Mouse (Mus musculus) ovary, postnatal 14 days (tissue): ENCODE data around the gene Trim23.
"Not testable (repeated sequence)": the region's sequence is repeated elsewhere in the genome, so short reads cannot be mapped to it uniquely, and the experiment has no call there.

ENCODE experiments used
- DNase-seq: peaks from one replicate; pipeline ENCODE4 v3.0.0; 2022; ENCODE audit warnings: low spot score

Trim23 gene

GRCm38 (mm10) chr13:104178650-104179121, at the start of gene Trim23:
Gene Trim23 (plus strand): TSS chr13:104178797.
- peak; percentile 92 for DNase-seq

DNA sequence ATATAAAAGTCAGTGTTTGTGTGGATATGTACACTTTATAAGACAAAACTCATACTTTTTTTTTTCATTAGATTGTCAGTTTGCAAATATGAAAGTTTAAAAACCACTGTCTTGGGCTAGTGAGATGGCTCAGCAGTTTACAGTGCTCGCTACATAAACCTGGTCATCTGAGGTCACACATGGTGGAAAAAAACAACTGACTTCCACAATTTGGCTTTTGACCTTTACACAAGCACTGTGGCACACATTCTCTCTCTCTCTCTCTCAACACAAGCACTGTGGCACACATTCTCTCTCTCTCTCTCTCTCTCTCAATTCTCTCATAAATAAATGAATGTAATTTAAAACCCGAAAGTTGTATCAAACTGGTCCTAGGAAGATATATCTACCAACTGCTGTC, 46.0 kb upstream of the Trim23 start:
- no peak for DNase-seq

DNA sequence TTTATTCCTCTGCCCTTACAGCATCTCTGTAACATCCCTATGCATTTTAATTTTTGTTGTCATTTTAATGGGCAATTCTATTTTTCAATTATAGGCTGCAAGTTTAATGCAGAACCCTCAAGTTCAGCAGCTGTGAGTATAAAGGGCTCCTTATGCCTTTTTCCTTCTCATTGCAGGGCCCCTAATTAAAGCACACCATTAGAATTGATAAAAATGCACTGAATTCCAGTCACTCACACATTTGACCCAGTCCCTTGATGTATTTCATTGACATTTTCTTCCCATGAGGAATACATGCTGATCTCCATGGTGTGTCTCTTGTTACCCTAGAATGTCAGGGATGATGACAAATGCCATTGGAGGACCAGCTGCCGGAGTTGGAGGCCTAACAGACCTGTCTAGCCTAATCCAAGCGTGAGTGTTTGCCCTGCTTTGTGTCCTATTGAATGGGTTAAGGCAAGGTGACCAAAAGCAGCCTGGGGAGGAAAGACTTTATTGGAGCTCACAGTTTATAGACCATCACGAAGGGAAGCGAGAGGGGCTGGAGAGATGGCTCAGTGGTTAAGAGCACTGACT, 44.0 kb upstream of the Trim23 start:
- no peak for DNase-seq

DNA sequence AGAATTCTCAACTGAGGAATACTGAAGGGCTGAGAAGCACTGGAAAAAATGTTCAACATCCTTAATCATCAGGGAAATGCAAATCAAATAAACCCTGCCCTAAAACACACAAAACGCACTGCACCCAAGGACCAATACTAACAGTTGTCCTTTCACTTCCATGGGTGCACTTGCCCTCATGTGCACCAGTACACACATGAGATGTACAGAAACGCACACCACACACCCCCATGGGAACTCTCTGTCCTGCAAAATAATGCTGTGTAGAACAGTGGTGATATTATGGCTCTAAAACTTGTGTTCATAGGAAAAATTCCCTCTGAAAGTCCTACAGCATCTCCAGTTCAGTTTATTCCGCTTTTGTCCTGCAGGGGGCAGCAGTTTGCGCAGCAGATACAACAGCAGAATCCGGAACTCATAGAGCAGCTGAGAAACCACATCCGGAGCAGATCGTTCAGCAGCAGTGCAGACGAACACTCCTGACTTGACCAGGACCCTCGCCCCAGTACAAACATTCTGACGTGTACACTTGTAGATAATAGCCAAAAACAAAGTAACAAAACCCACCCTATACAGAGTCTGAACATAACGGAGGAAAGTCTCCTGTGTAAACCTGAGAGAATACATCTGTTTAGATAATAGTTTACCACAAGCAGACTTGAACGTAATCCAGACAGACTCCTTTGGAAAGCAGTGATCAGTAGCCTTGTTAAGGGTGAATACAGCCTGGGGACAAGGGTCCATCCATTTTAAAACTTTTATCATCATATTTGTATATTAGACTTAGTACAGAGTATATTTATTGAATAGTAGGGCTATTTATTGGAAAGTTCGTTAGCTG, 39.0 kb upstream of the Trim23 start:
- DNase-seq: peak; percentile 65

DNA sequence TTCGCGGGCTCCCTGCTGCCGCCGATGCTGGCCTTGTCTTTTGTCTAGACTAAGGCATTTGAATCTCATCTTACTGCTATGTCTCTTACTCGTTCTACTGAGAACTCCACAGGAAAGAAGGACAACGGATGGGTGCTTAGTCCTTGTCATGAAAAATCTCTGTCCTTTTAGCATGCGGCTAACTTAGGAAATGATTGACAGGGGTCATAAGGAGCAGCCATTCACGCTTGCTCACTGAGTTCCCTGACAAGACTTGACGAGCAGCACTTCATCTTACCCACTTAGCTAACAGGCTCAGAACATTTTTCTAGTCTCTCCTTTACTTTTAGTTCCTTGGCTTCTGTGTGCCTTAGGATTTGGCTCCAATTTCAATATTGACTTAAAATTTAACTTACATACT, 33.7 kb upstream of the Trim23 start:
- DNase-seq: no peak

GRCm38 (mm10) chr13:104145646-104146045, 33.0 kb upstream of the Trim23 start:
- no peak for DNase-seq

DNA sequence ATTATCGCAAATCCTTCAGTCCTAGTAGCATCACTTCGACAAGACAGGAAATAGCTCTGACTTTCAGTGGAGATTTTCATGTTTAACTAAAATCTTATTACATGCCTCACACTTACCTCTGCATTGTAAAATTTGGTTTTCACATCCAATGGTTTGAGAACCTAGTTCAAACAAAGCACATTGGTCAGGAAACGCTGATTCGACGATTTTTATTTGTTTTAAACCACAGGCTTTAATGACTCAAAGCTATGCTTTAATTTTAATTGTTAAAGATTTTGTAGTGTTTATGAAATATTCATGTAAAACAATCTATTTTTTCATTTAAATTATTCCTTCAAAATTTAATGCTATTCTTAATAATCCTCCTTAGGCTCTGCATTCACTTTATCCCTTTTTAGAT, 24.4 kb upstream of the Trim23 start:
- DNase-seq: no peak

GRCm38 (mm10) chr13:104155106-104155505, 23.5 kb upstream of the Trim23 start:
- no peak for DNase-seq

- DNase-seq: no peak
These were observed 22.9 kb upstream of the Trim23 start for GRCm38 (mm10) chr13:104155686-104156085.

- no peak for DNase-seq
These were observed 6.9 kb upstream of the Trim23 start for GRCm38 (mm10) chr13:104171711-104172110.

GRCm38 (mm10) chr13:104172498-104172897, 6.1 kb upstream of the Trim23 start:
- no peak for DNase-seq

- no peak for DNase-seq
These were observed 1.7 kb upstream of the Trim23 start for GRCm38 (mm10) chr13:104176874-104177273.

DNA sequence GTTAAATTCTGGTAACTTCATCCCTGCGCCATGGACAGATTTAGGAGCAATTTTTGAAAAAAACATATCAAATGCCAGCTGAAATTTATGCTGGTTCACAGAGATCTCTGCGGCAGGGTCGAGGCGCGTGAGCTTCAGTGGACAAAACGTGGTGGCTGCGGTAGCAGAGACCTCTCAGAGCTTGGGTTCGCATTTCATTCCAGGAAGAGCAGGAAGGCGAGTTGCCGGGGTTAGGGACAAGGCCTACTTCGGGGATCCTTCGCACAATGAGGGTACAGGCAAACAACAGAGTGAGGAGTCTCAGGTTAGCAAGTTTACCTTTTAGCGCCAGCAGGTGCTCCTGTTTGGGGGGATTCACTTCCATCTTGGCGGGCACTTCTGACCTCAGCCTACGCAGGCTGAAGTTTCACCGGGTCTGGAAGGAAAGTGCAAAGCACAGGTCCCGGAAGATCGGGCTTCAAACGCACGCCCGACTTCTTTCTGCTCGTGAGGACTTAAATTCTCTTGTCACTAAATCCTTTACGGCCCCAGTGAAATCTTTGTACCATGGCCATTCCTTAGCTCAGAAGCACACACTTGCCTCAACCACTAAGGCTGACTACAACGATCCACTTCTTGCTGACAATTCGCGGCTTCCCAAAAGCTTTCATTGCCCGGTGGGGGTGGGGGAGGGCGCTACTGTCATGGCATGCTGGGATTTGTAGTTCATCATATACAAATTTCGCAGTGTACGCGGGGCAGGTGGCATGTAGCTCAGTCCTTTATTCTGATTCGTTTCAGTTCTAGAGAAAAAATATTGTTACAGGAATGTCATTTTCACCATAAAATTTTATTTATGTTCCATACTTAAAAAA, 574 bp upstream of the Trim23 start, which contains the start of gene Trappc13:
TSS of gene Trappc13 (minus strand) at position 674 of the 854 bp plus-strand sequence.
- peak; percentile 67 for DNase-seq

GRCm38 (mm10) chr13:104179176-104179888, 735 bp downstream of the Trim23 start:
- no peak for DNase-seq

- DNase-seq: no peak
These were observed 8.8 kb downstream of the Trim23 start for GRCm38 (mm10) chr13:104187357-104187756.

DNA sequence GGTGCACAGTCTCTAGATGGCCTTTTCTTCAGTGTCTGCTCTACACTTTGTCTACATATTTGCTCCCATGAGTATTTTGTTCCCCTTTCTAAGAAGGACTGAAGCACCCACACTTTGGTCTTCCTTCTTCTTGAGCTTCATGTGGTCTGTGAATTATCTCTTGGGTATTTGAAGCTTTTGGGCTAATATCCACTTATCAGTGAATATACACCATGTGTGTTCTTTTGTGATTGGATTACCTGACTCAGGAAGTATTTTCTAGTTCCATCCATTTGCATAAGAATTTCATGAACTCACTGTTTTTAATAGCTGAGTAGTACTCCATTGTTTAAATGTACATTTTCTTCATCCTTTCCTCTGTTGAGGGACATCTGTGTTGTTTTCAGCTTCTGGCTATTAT, 17.3 kb downstream of the Trim23 start:
- not testable (repeated sequence) for DNase-seq

GRCm38 (mm10) chr13:104204313-104204712, 25.7 kb downstream of the Trim23 start:
- no peak for DNase-seq

DNA sequence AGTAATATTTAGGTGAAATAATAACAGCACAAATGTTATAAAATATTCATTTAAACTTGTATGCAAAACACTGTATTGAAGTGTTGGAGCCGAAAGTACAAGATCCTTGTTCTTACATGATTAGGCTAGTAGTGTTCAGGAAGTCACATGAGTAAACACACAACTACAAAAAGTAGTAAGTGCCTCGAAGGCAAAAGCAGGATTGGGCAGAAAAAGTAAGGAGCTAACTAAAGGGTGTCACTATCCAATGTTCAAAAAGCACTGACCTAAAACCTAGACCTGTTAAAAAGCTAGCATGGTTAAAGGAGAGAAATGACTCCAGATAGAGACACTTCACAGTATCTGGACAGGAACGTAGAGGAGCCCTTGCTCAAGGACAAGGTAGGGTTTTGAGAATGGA, 48.9 kb downstream of the Trim23 start:
- no peak for DNase-seq

GRCm38 (mm10) chr13:104228384-104229066, 49.9 kb downstream of the Trim23 start, which contains the start of the genes Cenpk and Ppwd1:
Gene Cenpk (plus strand): TSS chr13:104228611.
Gene Ppwd1 (minus strand): TSS chr13:104228843.
- peak; percentile 97 for DNase-seq

- DNase-seq: no peak
These were observed 50.6 kb downstream of the Trim23 start for GRCm38 (mm10) chr13:104229181-104229580.
